Mouse (Mus musculus) olfactory bulb, adult 2 months (tissue): ENCODE measurements around the gene Coro1c.

Experiments
- CTCF ChIP-seq: fragments of 200-500 bp; IDR thresholded peaks from 2 replicates; pipeline ENCODE4 v1.5.1; 2012; ENCODE audit warnings: low read depth, mild to moderate bottlenecking, low read length, moderate library complexity; ENCODE audit not compliant: insufficient read depth
- POLR2A ChIP-seq: fragments of 200-500 bp; IDR thresholded peaks from 2 replicates; pipeline ENCODE4 v1.6.1; 2012; ENCODE audit warnings: mild to moderate bottlenecking, low read depth, low read length, moderate library complexity; ENCODE audit not compliant: insufficient read depth

DNA sequence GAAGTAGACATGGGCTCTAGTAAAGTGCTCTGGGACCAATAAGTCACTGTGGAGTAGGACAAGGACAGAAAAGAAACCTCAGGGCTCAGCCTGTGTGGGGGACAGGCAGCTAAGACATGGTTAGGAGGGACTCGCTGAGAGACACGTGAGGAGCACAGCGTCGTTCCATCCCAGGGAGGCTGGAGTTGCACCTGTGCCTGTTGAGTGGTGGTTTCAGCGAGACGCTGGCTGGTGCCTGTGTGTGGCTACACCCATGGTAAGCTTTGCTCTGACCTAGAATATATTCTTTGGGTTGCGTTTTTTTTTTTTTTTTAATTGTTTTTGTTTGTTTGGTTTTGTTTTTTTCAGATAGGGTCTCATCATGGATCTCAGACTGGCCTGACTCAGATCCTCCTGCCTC, 32.4 kb downstream of the Coro1c start:
- TF ChIP-seq CTCF (no peak), POLR2A (no peak)
